Mouse (Mus musculus): ENCODE results near the gene Olfr761. TPM values are rescaled to one million over a fixed set of nuclear protein-coding genes. Genes with fewer than 3 reads are reported as not detected.

Olfr761 gene
- not detected for total RNA-seq (2023)

DNA sequence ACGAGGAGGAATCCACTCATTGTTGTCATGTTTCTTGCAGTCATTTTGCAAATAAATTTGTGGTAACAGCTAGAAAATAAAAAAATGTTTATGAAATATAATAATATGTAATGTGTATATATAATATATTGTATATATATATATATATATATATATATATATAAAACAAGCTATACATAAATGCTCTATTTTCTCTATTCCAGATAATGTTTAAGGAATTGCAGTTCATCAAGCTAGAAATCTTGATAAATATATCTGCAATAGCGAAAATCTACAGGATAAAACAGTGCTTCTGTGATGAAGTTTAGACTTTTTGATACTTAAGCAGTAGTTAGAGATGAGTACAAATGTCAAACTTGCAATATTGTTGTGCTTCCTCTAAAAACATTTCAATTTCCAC is at the start of gene Olfr761:
Olfr761 (minus strand) TSS at position 101 of the 400 bp plus-strand sequence.

DNA sequence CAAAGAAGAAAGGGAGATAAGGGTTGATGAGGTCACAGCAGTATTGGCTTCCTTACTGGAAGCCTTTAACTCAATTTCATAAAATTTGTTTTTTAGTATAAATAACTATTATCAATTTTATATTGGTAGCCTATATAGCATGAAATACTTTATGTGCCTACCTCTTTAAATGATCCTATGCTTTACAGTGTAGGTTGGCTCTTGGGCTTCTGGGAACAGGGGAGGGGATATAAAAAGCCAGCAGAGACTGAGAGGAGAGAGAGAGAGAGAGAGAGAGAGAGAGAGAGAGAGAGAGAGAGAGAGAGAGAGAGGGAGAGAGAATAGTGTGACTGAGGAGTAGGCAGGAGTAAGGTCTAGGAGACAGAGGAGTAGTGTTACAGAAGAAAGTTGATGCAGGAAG is 32.6 kb downstream of the Olfr761 start, which contains the start of gene Olfr128:
Olfr128 (plus strand) TSS at position 301 of the 400 bp plus-strand sequence.

Other genes starting within 250 kb of the Olfr761 start
- gene Olfr120, start 231.3 kb downstream of the Olfr761 start, total RNA-seq (2023), result not detected
- gene Olfr121, start 204.2 kb downstream of the Olfr761 start, total RNA-seq (2023), result not detected
- not detected for gene Olfr122, start 184.5 kb downstream of the Olfr761 start, total RNA-seq (2023)
- gene Olfr123, start 159.6 kb downstream of the Olfr761 start, total RNA-seq (2023), result not detected
- gene Olfr124, start 153.2 kb downstream of the Olfr761 start, total RNA-seq (2023), result not detected
- gene Olfr125, start 120.1 kb downstream of the Olfr761 start, total RNA-seq (2023), result not detected
- not detected for gene Olfr126, start 105.6 kb downstream of the Olfr761 start, total RNA-seq (2023)
- not detected for gene Olfr127, start 52.6 kb downstream of the Olfr761 start, total RNA-seq (2023)
- gene Olfr128, start 32.5 kb downstream of the Olfr761 start, total RNA-seq (2023), result not detected
- not detected for gene Olfr129, start 107.0 kb upstream of the Olfr761 start, total RNA-seq (2023)
- gene Olfr130, start 110.8 kb upstream of the Olfr761 start, total RNA-seq (2023), result not detected
- gene Olfr131, start 135.6 kb upstream of the Olfr761 start, total RNA-seq (2023), result not detected
- not detected for gene Olfr132, start 181.4 kb upstream of the Olfr761 start, total RNA-seq (2023)
- not detected for gene Olfr133, start 192.2 kb upstream of the Olfr761 start, total RNA-seq (2023)
- not detected for gene Olfr134, start 218.3 kb upstream of the Olfr761 start, total RNA-seq (2023)

Measured in monocyte, adult 59 days (primary cell).